Mouse (Mus musculus): ENCODE results near the gene Dgki.

The Dgki gene

DNA sequence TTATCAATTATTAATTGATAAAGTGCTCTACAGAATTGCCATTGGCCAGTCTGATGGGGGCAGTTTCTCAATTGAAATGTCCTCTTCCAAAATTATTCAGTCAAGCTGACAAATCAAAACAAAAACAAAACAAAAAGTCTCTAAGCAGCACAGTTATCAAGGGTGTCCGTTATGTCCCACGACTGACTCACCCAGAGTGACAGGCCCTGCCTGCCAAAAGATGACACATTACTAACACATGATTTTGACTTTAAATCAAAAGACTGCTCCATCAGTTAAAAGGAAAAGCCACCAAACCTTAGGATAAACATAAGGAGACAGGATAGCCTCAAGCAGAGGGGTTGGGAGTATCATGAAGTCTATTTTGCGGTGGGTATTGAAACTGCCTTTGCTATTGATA lies 483.3 kb downstream of the Dgki start:
- no peak for DNase-seq (ENCODE audit: low read depth in 2 of 2, low spot score in 2 of 2)

DNA sequence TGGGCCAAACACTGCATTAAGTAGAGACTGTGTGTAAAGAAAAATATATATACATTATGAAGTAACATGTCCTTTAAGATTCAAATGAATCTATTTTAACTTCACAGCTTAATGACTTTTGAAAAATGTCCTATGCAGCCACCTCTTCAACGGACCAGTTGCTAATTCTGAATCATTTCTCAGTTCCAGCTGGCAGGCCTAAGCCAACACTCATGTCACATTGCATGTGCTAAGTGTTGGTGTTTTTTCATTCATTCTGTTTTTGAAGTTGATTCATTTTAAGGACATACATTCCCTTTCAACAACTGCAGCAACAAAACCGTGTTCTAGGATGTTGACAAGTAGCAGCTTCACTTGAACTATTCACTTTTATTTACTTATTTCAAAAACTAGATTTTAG lies 484.0 kb downstream of the Dgki start:
- no peak for DNase-seq (ENCODE audit: low read depth in 2 of 2, low spot score in 2 of 2)

DNA sequence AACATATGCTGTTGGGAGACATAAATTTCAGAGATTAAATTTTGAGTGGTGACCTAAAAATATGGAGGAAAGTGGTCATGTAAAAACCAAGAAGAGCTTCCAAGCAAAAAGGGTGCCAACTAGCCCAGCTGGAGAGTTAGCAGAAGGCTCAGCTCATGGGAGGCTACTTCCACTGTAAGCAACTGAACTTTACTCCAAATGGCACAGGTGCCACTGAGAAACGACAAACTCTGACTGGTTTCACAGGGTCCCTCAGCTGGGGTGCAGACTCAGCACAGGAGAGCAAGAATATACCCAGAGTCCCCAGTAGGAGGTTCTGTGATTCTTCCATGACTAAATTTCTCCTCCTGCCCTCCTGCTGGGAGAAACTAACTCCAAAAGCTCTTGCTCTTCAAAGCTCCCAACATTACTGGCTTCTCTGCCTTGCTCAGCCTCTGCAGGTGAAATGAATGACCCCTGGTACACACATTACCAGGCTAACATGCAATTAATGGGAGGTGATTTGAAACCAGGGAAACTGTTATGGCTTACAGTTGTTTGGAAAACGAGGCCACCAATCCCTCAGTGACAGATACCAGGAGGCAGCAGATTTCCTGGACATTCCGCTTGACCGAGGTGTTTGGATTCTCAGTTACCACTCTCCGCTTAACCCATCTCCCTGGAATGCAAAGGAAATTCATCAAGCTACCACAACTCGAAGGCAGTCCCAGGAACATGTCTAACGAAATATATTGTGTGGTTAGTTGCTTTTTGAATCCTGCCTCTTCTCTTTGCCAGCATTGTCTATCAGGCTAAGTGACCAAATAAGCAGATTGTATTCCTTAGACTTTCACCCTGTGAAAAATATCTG lies 487.1 kb downstream of the Dgki start:
- no peak for DNase-seq (ENCODE audit: low read depth in 2 of 2, low spot score in 2 of 2)

- DNase-seq (ENCODE audit: low read depth in 2 of 2, low spot score in 2 of 2): no peak
Observed at GRCm38 (mm10) chr6:36810448-36810847, 489.5 kb downstream of the Dgki start.

- DNase-seq (ENCODE audit: low read depth in 2 of 2, low spot score in 2 of 2): no peak
Observed at GRCm38 (mm10) chr6:36809747-36810285, 490.2 kb downstream of the Dgki start, which contains the start of gene Ptn. Gene Ptn (minus strand): TSS chr6:36810220.

DNA sequence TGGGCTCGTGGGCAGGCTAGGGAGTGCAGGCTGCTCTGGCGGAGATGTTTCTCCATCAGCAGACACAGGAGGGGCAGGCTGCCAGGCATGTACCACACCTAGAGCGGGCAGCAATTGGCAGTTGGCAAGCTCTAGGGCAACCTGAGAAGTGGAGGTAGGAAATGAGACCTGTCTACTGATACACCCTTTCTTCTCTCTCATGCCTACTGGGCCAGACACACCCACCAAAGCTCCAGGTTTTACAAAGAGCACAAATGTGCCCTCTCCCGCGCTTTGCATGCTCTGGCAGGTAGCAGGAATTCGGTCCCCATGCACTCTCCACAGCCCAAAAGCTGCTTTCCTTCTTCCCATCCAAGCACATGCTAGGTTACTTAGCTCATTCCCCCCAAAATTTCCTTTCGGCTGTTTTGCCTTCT lies 490.7 kb downstream of the Dgki start:
- DNase-seq (ENCODE audit: low read depth in 2 of 2, low spot score in 2 of 2): no peak

DNA sequence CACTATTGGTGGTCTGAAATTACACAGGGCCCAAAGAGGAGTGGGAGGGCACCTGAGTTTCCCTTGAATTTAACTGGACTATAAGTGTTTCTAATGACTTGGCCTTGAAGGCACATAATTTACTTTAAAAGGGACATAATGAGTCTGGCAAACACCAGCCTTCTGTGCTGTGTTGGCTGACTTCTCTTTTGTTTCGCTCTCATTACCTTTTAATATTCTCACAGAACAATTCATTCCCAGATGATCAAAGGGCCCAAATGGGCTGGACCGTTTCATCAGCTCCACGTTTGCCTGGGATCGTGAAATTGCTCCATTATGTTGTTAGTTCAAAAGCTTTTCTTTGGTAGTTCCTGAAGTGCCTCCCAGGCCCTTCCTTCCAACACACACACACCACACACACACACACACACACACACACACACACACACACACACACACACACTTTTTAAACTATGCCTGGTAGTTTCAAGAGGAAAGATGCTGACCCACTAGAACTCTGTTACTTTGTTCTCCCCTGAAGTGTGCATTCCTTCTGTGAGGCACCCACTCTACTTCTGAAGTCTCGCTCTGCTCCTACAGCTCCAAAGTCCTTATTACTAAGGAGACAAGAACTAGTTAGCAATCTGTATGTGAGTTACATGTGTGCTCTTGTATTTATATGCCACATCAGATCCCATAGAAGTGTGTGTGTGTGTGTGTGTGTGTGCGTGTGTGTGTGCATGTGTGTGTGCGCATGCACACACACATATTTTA lies 491.5 kb downstream of the Dgki start:
- no peak for DNase-seq (ENCODE audit: low read depth in 2 of 2, low spot score in 2 of 2)

GRCm38 (mm10) chr6:36806906-36807305 lies 493.1 kb downstream of the Dgki start:
- no peak for DNase-seq (ENCODE audit: low read depth in 2 of 2, low spot score in 2 of 2)

GRCm38 (mm10) chr6:36800309-36800946 lies 499.6 kb downstream of the Dgki start:
- no peak for DNase-seq (ENCODE audit: low read depth in 2 of 2, low spot score in 2 of 2)

GRCm38 (mm10) chr6:36797066-36797655 lies 502.8 kb downstream of the Dgki start:
- no peak for DNase-seq (ENCODE audit: low read depth in 2 of 2, low spot score in 2 of 2)

Data from CD8-positive naive resting alpha-beta T cell, adult 2 months (primary cell).